Mouse (Mus musculus): Measurements from ENCODE around the gene Gm20388. TPM values are rescaled to one million over a fixed set of nuclear protein-coding genes. Genes with fewer than 3 reads are reported as not detected.

Gene Gm20388
- polyA plus RNA-seq, 1 experiment from 2014 or later, result not detected

DNA sequence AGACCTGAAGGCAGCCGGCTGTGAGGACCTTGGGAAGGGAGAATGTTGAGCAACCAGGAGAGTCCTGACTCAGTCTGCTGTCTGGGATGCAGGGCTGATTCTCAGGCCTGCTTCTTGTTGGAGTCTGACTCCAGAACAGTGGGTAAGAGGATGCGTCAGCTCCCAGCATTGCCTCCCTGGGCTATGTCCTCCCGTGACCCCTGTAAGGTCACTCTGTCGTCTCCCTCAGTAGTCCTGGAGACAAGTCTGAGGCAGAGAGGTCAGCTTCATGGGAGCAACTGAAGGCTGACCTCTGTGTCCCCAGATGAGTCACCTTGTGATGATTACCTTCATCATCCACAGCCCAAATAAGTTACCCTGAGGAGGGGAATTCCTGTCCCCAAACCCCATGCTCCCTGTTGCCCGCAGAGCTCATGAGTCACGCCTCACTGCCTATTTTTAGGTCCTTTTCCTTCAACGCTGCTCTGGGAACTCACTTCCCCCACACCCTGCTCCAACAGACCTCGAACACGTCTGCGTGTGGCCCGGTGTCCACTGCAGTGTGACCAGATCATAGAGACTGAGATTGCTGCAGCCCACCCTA, 2234.2 kb downstream of the Gm20388 start:
- no peak overlapping the region for H3K9ac ChIP-seq (ENCODE audit: low read length)
- no peaks in the 10 kb centered on the region for H3K9me3 ChIP-seq (ENCODE audit: control insufficient read depth, low read length)
- no peaks in the 10 kb centered on the region for H3K27me3 ChIP-seq (ENCODE audit: control insufficient read depth, insufficient read depth, low read length)
- H3K36me3 ChIP-seq (ENCODE audit: control insufficient read depth, insufficient read depth, low read length), result no peaks in the 10 kb centered on the region
- no peak overlapping the region for H3K27ac ChIP-seq (replicated peaks; ENCODE audit: low read depth, low read length)
- no peak overlapping the region for H3K4me3 ChIP-seq (ENCODE audit: low read depth, low read length)
- 80% methylated on average over 11 of the region's 11 CpGs for WGBS
- no peak overlapping the region for H3K4me2 ChIP-seq (ENCODE audit: low read depth, severe bottlenecking)
- no peaks in the 10 kb centered on the region for H3K4me1 ChIP-seq (ENCODE audit: control insufficient read depth, insufficient read depth, low read length)
- DNase-seq (ENCODE audit: low spot score) (no peak), ATAC-seq (ENCODE audit: insufficient number of reproducible peaks, low FRiP score, low TSS enrichment, low read depth) (no peak)

DNA sequence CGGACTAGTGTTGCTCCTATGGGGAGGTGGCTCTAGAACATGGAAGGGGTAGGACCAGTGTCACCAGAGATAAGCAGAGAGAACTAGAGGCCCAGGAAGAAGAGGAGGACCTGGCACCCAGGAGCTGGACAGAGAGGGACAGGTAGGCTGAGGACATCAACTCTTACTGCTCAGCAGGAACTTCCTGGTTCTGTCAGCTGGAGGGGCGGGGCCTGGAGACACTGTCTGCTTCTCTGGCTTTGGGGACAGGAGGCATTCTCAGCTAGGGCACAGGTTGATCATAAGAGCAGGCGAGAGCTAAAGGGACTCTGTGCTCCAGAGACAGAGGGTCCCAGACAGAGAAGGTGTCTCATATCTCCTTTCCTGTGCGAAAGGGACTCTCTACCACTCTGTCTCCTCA, 2238.4 kb downstream of the Gm20388 start:
- H3K4me3 ChIP-seq (ENCODE audit: low read depth, low read length), result no peak overlapping the region
- no peaks in the 10 kb centered on the region for H3K4me1 ChIP-seq (ENCODE audit: control insufficient read depth, insufficient read depth, low read length)
- no peaks in the 10 kb centered on the region for H3K36me3 ChIP-seq (ENCODE audit: control insufficient read depth, insufficient read depth, low read length)
- DNase-seq (ENCODE audit: low spot score) (no peak), ATAC-seq (ENCODE audit: insufficient number of reproducible peaks, low FRiP score, low TSS enrichment, low read depth) (no peak)
- no peak overlapping the region for H3K4me2 ChIP-seq (ENCODE audit: low read depth, severe bottlenecking)
- H3K9ac ChIP-seq (ENCODE audit: low read length), result no peak overlapping the region
- H3K9me3 ChIP-seq (ENCODE audit: control insufficient read depth, low read length), result no peaks in the 10 kb centered on the region
- H3K27ac ChIP-seq (replicated peaks; ENCODE audit: low read depth, low read length), result no peak overlapping the region
- no peaks in the 10 kb centered on the region for H3K27me3 ChIP-seq (ENCODE audit: control insufficient read depth, insufficient read depth, low read length)
- 68% methylated on average over 4 of the region's 4 CpGs for WGBS

DNA sequence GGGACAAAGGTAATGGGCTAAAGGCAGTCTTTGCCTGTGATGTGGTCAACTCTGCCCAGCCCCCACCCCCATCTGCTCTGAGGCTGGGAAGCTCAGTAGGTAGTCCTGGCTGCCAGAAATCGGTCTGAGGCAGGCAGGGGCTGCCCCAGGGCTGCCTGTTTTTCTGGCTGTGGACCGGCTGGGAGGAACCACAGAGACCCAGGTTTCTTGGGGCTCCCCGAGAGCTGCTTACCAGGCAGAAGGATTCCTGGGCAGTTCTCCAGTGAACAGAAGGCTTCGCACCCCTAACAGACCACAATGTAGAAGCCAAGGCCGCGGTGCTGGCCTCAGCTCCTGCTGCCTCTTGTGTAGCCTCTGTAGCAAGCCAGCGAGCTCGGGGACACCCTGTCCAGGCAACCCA, 2239.0 kb downstream of the Gm20388 start:
- no peaks in the 10 kb centered on the region for H3K9me3 ChIP-seq (ENCODE audit: control insufficient read depth, low read length)
- H3K4me1 ChIP-seq (ENCODE audit: control insufficient read depth, insufficient read depth, low read length), result no peaks in the 10 kb centered on the region
- no peaks in the 10 kb centered on the region for H3K36me3 ChIP-seq (ENCODE audit: control insufficient read depth, insufficient read depth, low read length)
- H3K4me2 ChIP-seq (ENCODE audit: low read depth, severe bottlenecking), result no peak overlapping the region
- 86% methylated on average over 8 of the region's 8 CpGs for WGBS
- DNase-seq (ENCODE audit: low spot score) (no peak), ATAC-seq (ENCODE audit: insufficient number of reproducible peaks, low FRiP score, low TSS enrichment, low read depth) (no peak)
- no peak overlapping the region for H3K9ac ChIP-seq (ENCODE audit: low read length)
- no peak overlapping the region for H3K27ac ChIP-seq (replicated peaks; ENCODE audit: low read depth, low read length)
- no peaks in the 10 kb centered on the region for H3K27me3 ChIP-seq (ENCODE audit: control insufficient read depth, insufficient read depth, low read length)
- no peak overlapping the region for H3K4me3 ChIP-seq (ENCODE audit: low read depth, low read length)

DNA sequence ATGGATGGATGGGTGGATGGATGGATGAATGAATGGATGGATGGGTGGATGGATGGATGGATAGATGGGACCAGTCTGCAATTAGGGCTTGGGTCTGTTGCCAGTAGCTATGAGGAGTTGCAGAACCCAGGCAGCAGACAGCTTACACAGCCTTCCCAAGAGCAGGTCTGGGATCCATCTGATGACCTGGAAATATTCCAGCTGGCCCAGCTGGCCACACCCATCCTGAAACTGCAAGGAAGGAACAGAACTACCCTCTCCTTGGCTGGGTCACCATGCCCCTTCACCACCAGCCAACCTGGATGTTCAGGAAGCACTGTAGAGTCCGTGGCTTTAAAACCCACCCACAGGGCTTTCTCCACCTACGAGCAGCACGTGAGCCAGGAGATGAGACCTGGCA, 2240.9 kb downstream of the Gm20388 start:
- no peaks in the 10 kb centered on the region for H3K27me3 ChIP-seq (ENCODE audit: control insufficient read depth, insufficient read depth, low read length)
- no peaks in the 10 kb centered on the region for H3K36me3 ChIP-seq (ENCODE audit: control insufficient read depth, insufficient read depth, low read length)
- H3K4me2 ChIP-seq (ENCODE audit: low read depth, severe bottlenecking), result no peak overlapping the region
- H3K4me3 ChIP-seq (ENCODE audit: low read depth, low read length), result no peak overlapping the region
- peaks cover 4% of the 10 kb centered on the region; the same call in 1 of the 2 replicates for H3K4me1 ChIP-seq (ENCODE audit: control insufficient read depth, insufficient read depth, low read length)
- H3K9me3 ChIP-seq (ENCODE audit: control insufficient read depth, low read length), result no peaks in the 10 kb centered on the region
- DNase-seq (ENCODE audit: low spot score) (no peak), ATAC-seq (ENCODE audit: insufficient number of reproducible peaks, low FRiP score, low TSS enrichment, low read depth) (no peak)
- no peak overlapping the region for H3K9ac ChIP-seq (ENCODE audit: low read length)
- no peak overlapping the region for H3K27ac ChIP-seq (replicated peaks; ENCODE audit: low read depth, low read length)
- WGBS, result 86% methylated on average over 3 of the region's 3 CpGs

DNA sequence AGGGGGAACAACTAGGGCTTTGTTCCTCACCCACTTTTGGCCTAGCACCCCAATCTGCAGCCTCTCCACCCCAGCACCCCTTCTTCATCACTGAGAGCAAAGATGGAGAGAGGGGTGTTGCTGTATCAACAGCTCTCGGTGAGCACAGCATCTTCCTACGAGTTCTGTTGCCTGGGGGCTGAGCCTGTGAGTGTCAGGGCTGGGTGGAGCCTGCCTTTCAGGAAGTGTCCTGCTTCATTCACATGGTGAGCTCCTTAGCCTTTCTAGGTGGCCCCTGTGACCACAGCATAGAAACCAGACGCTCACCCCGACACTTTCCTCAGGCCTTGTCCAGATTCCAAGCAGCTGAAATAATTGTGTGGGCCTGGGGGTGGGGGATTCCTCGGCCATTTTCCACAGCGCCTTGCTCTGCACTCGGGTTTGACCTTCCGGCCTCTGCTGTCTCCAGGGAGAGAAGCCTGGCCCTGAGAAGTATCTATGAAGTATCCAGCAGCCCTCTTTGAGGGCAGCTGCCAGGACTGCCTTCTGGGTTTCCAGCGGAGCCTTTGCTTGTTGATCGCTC, 2244.5 kb downstream of the Gm20388 start:
- no peaks in the 10 kb centered on the region for H3K27me3 ChIP-seq (ENCODE audit: control insufficient read depth, insufficient read depth, low read length)
- ATAC-seq (ENCODE audit: insufficient number of reproducible peaks, low FRiP score, low TSS enrichment, low read depth) (no peak), DNase-seq (ENCODE audit: low spot score) (no peak)
- H3K9ac ChIP-seq (ENCODE audit: low read length), result no peak overlapping the region
- H3K4me3 ChIP-seq (ENCODE audit: low read depth, low read length), result no peak overlapping the region
- no peak overlapping the region for H3K4me2 ChIP-seq (ENCODE audit: low read depth, severe bottlenecking)
- peaks cover 7% of the 10 kb centered on the region; the same call in 1 of the 2 replicates for H3K4me1 ChIP-seq (ENCODE audit: control insufficient read depth, insufficient read depth, low read length)
- no peaks in the 10 kb centered on the region for H3K9me3 ChIP-seq (ENCODE audit: control insufficient read depth, low read length)
- H3K36me3 ChIP-seq (ENCODE audit: control insufficient read depth, insufficient read depth, low read length), result no peaks in the 10 kb centered on the region
- H3K27ac ChIP-seq (replicated peaks; ENCODE audit: low read depth, low read length), result no peak overlapping the region
- 37% methylated on average over 10 of the region's 10 CpGs for WGBS

DNA sequence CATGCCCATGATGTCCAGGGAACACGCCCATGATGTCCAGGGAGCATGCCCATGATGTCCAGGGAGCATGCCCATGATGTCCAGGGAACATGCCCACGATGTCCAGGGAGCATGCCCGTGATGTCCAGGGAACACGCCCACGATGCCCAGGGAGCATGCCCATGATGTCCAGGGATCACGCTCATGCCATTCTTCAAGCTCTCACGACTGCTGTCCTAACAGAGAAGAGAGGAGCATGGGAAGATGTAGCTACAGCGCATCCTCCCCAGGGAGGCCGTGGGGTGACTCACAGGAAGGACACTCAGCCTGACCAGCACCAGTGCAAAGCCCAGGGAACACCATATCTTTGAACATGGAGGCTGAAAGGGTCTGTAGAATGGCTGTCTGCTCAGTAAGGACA, 2245.3 kb downstream of the Gm20388 start:
- Histone ChIP-seq H3K9ac (ENCODE audit: low read length) (no peak overlapping the region), H3K27me3 (ENCODE audit: control insufficient read depth, insufficient read depth, low read length) (no peaks in the 10 kb centered on the region), H3K27ac (replicated peaks; ENCODE audit: low read depth, low read length) (no peak overlapping the region), H3K36me3 (ENCODE audit: control insufficient read depth, insufficient read depth, low read length) (no peaks in the 10 kb centered on the region), H3K4me1 (ENCODE audit: control insufficient read depth, insufficient read depth, low read length) (peaks cover 7% of the 10 kb centered on the region; the same call in 1 of the 2 replicates), H3K4me2 (ENCODE audit: low read depth, severe bottlenecking) (no peak overlapping the region), H3K4me3 (ENCODE audit: low read depth, low read length) (no peak overlapping the region), H3K9me3 (ENCODE audit: control insufficient read depth, low read length) (no peaks in the 10 kb centered on the region)
- WGBS, result 92% methylated on average over 9 of the region's 9 CpGs
- DNase-seq (ENCODE audit: low spot score), result no peak
- no peak for ATAC-seq (ENCODE audit: insufficient number of reproducible peaks, low FRiP score, low TSS enrichment, low read depth)

DNA sequence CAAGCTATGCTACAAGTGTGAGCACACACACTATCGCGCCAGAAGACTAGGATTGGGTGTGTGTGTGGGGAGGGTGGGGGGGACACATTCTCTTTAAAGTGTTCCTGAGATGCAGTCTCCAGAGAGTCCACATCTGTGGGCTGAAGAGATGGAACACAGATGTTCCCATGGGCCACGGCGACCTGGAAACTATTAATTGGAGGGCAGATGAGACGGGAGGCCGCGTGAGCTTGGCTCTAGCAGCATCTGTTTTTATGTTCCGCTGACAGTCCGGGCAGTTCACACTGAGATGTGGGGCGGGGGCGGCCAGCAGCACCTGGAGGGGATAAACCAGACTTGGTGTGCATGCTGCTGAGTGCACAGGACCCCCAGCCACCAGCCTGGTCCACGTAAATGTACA, 2247.0 kb downstream of the Gm20388 start:
- Histone ChIP-seq H3K9ac (ENCODE audit: low read length) (no peak overlapping the region), H3K4me3 (ENCODE audit: low read depth, low read length) (no peak overlapping the region), H3K4me1 (ENCODE audit: control insufficient read depth, insufficient read depth, low read length) (peaks cover 7% of the 10 kb centered on the region; the same call in 1 of the 2 replicates), H3K27me3 (ENCODE audit: control insufficient read depth, insufficient read depth, low read length) (no peaks in the 10 kb centered on the region), H3K27ac (replicated peaks; ENCODE audit: low read depth, low read length) (no peak overlapping the region), H3K4me2 (ENCODE audit: low read depth, severe bottlenecking) (no peak overlapping the region), H3K9me3 (ENCODE audit: control insufficient read depth, low read length) (no peaks in the 10 kb centered on the region), H3K36me3 (ENCODE audit: control insufficient read depth, insufficient read depth, low read length) (no peaks in the 10 kb centered on the region)
- ATAC-seq (ENCODE audit: insufficient number of reproducible peaks, low FRiP score, low TSS enrichment, low read depth) (peak; percentile 57), DNase-seq (ENCODE audit: low spot score) (peak; percentile 68)
- 23% methylated on average over 12 of the region's 12 CpGs for WGBS

DNA sequence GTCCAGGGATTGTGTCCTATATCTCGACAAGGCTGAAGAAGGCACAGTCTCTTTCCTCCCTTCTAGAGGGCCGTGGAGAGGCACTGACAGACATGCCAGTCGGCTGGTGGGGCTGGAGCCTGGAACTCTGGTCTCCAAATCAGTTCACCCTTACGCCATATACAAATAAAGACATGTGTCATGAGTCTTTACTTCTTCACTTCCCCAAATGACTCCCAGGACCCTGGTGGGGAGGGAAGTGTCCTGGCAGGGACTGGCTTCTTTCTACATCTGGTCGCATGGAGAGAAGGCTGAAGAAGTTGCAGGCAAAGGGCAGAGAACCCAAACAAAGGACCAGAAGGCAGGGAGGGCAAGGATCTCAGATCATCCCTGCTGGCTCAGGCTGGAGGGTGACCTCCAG, 2249.5 kb downstream of the Gm20388 start:
- no peaks in the 10 kb centered on the region for H3K27me3 ChIP-seq (ENCODE audit: control insufficient read depth, insufficient read depth, low read length)
- ATAC-seq (ENCODE audit: insufficient number of reproducible peaks, low FRiP score, low TSS enrichment, low read depth) (no peak), DNase-seq (ENCODE audit: low spot score) (no peak)
- no peak overlapping the region for H3K4me2 ChIP-seq (ENCODE audit: low read depth, severe bottlenecking)
- 90% methylated on average over 5 of the region's 5 CpGs for WGBS
- H3K9me3 ChIP-seq (ENCODE audit: control insufficient read depth, low read length), result no peaks in the 10 kb centered on the region
- H3K9ac ChIP-seq (ENCODE audit: low read length), result no peak overlapping the region
- peaks cover 3% of the 10 kb centered on the region; the same call in 1 of the 2 replicates for H3K4me1 ChIP-seq (ENCODE audit: control insufficient read depth, insufficient read depth, low read length)
- no peak overlapping the region for H3K27ac ChIP-seq (replicated peaks; ENCODE audit: low read depth, low read length)
- no peak overlapping the region for H3K4me3 ChIP-seq (ENCODE audit: low read depth, low read length)
- no peaks in the 10 kb centered on the region for H3K36me3 ChIP-seq (ENCODE audit: control insufficient read depth, insufficient read depth, low read length)

DNA sequence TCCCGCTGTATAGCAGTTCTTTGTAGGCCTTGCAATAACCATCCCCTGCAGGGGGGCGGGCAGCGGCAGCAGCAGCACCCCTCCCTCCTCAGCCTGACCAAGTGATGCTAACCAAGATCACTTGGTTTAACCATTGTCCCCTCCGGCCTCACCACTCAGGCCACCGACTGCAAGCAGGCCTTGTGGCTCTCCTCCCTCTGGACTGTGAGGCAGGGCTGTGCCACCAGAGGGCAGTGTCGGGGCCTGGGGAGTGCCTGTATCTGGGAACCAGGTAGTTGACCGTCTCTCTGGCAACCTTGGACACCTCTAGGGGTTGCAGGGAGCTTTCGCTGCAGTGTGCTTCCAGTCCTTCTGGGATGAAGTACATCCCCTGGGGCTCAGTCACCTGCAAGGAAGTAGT, 2252.4 kb downstream of the Gm20388 start:
- H3K4me3 ChIP-seq (ENCODE audit: low read depth, low read length), result no peak overlapping the region
- DNase-seq (ENCODE audit: low spot score) (peak; percentile 89), ATAC-seq (ENCODE audit: insufficient number of reproducible peaks, low FRiP score, low TSS enrichment, low read depth) (no peak)
- H3K9me3 ChIP-seq (ENCODE audit: control insufficient read depth, low read length), result no peaks in the 10 kb centered on the region
- no peaks in the 10 kb centered on the region for H3K36me3 ChIP-seq (ENCODE audit: control insufficient read depth, insufficient read depth, low read length)
- no peak overlapping the region for H3K27ac ChIP-seq (replicated peaks; ENCODE audit: low read depth, low read length)
- H3K4me1 ChIP-seq (ENCODE audit: control insufficient read depth, insufficient read depth, low read length), result no peaks in the 10 kb centered on the region
- WGBS, result 29% methylated on average over 8 of the region's 8 CpGs
- H3K27me3 ChIP-seq (ENCODE audit: control insufficient read depth, insufficient read depth, low read length), result no peaks in the 10 kb centered on the region
- no peak overlapping the region for H3K9ac ChIP-seq (ENCODE audit: low read length)
- H3K4me2 ChIP-seq (ENCODE audit: low read depth, severe bottlenecking), result no peak overlapping the region
